Mouse (Mus musculus): ENCODE data around the gene Cyb5r2. TPM values are rescaled to one million over a fixed set of nuclear protein-coding genes. Genes with fewer than 3 reads are reported as not detected.

Cyb5r2 gene
- 0.29 and 0.31 TPM in 2 replicates for polyA plus RNA-seq (2014; fragmentation: Nextera tagmentation; extraction: Ambion mirVana)

- peak within 1 kb of the TSS; percentile 24; the same call in 1 of the 2 replicates for H3K4me3 ChIP-seq (ENCODE audit: low read depth, low read length)
- WGBS, result 10% methylated on average over 23 of the region's 23 CpGs
- H3K4me2 ChIP-seq (ENCODE audit: low read depth, low read length), result peak within 1 kb of the TSS; percentile 42
- no peaks in the 10 kb centered on the region for H3K36me3 ChIP-seq (replicated peaks; ENCODE audit: control insufficient read depth, insufficient read depth, low read depth, low read length)
- peak; percentile 63 for DNase-seq (ENCODE audit: low spot score)
- H3K4me1 ChIP-seq (ENCODE audit: control insufficient read depth, insufficient read depth, low read length), result no peaks in the 10 kb centered on the region
- no peaks in the 10 kb centered on the region for H3K9me3 ChIP-seq (replicated peaks; ENCODE audit: control insufficient read depth, low read length)
- H3K9ac ChIP-seq (replicated peaks; ENCODE audit: low read length), result peak within 1 kb of the TSS; percentile 55
- no peaks in the 10 kb centered on the region for H3K27me3 ChIP-seq (ENCODE audit: control insufficient read depth, insufficient read depth, low read length)
- H3K27ac ChIP-seq (replicated peaks; ENCODE audit: low read depth, low read length), result no peak within 1 kb of the TSS
- peak; percentile 58; the same call in 1 of the 2 replicates for ATAC-seq (replicated peaks; ENCODE audit: insufficient number of reproducible peaks, low FRiP score, low TSS enrichment, low read depth)
Observed at GRCm38 (mm10) chr7:107757308-107758151, at the start of gene Cyb5r2. TSS of gene Cyb5r2 (minus strand) at chr7:107758032.

GRCm38 (mm10) chr7:107802138-107802537 is 44.3 kb upstream of the Cyb5r2 start:
- no peak overlapping the region for H3K4me2 ChIP-seq (ENCODE audit: low read depth, low read length)
- peak; percentile 59 for DNase-seq (ENCODE audit: low spot score)
- no peak overlapping the region for H3K27ac ChIP-seq (replicated peaks; ENCODE audit: low read depth, low read length)
- no peak; the same call in 1 of the 2 replicates for ATAC-seq (replicated peaks; ENCODE audit: insufficient number of reproducible peaks, low FRiP score, low TSS enrichment, low read depth)
- H3K27me3 ChIP-seq (ENCODE audit: control insufficient read depth, insufficient read depth, low read length), result no peaks in the 10 kb centered on the region
- 44% methylated on average over 3 of the region's 3 CpGs for whole genome bisulfite sequencing
- no peaks in the 10 kb centered on the region for H3K36me3 ChIP-seq (replicated peaks; ENCODE audit: control insufficient read depth, insufficient read depth, low read depth, low read length)
- H3K9ac ChIP-seq (replicated peaks; ENCODE audit: low read length), result no peak overlapping the region
- no peaks in the 10 kb centered on the region for H3K4me1 ChIP-seq (ENCODE audit: control insufficient read depth, insufficient read depth, low read length)
- H3K9me3 ChIP-seq (replicated peaks; ENCODE audit: control insufficient read depth, low read length), result no peaks in the 10 kb centered on the region
- no peak overlapping the region for H3K4me3 ChIP-seq (ENCODE audit: low read depth, low read length)

DNA sequence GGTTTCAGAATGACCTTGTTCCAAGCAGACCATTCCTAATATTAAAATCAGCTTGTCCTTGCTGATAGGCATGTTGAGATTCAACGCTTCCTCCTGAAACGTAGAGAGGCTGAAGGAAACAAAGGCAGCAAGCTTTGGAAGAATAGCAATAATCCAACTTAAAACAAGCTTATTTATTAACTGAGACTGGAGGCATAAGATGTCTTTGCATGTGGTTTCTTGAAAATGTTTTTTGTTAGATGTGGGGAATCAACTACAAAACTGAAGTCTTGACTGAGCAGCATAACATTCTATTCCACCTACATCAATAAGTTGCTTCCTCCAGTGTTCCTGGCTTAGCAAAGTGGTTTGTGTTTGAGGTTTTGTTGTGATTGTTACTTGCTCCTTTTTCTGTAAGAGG is 43.3 kb upstream of the Cyb5r2 start, which contains the start of gene Ovch2:
Gene Ovch2 (minus strand): TSS at position 101 of the 400 bp plus-strand sequence.
- Histone ChIP-seq H3K36me3 (replicated peaks; ENCODE audit: control insufficient read depth, insufficient read depth, low read depth, low read length) (no peaks in the 10 kb centered on the region), H3K9ac (replicated peaks; ENCODE audit: low read length) (no peak within 1 kb of the TSS), H3K27ac (replicated peaks; ENCODE audit: low read depth, low read length) (no peak within 1 kb of the TSS), H3K4me1 (ENCODE audit: control insufficient read depth, insufficient read depth, low read length) (no peaks in the 10 kb centered on the region), H3K4me3 (ENCODE audit: low read depth, low read length) (no peak within 1 kb of the TSS), H3K9me3 (replicated peaks; ENCODE audit: control insufficient read depth, low read length) (no peaks in the 10 kb centered on the region), H3K4me2 (ENCODE audit: low read depth, low read length) (no peak within 1 kb of the TSS), H3K27me3 (ENCODE audit: control insufficient read depth, insufficient read depth, low read length) (no peaks in the 10 kb centered on the region)
- DNase-seq (ENCODE audit: low spot score) (no peak), ATAC-seq (replicated peaks; ENCODE audit: insufficient number of reproducible peaks, low FRiP score, low TSS enrichment, low read depth) (no peak)
- 91% methylated on average over 2 of the region's 2 CpGs for WGBS

- no peaks in the 10 kb centered on the region for H3K27me3 ChIP-seq (ENCODE audit: control insufficient read depth, insufficient read depth, low read length)
- H3K4me1 ChIP-seq (ENCODE audit: control insufficient read depth, insufficient read depth, low read length), result no peaks in the 10 kb centered on the region
- H3K36me3 ChIP-seq (replicated peaks; ENCODE audit: control insufficient read depth, insufficient read depth, low read depth, low read length), result no peaks in the 10 kb centered on the region
- no peak overlapping the region for H3K9ac ChIP-seq (replicated peaks; ENCODE audit: low read length)
- no peak overlapping the region for H3K4me2 ChIP-seq (ENCODE audit: low read depth, low read length)
- H3K9me3 ChIP-seq (replicated peaks; ENCODE audit: control insufficient read depth, low read length), result no peaks in the 10 kb centered on the region
- 72% methylated on average over 2 of the region's 2 CpGs for WGBS
- ATAC-seq (replicated peaks; ENCODE audit: insufficient number of reproducible peaks, low FRiP score, low TSS enrichment, low read depth) (no peak), DNase-seq (ENCODE audit: low spot score) (no peak)
- no peak overlapping the region for H3K27ac ChIP-seq (replicated peaks; ENCODE audit: low read depth, low read length)
- no peak overlapping the region for H3K4me3 ChIP-seq (ENCODE audit: low read depth, low read length)
Observed at GRCm38 (mm10) chr7:107796500-107796899, 38.7 kb upstream of the Cyb5r2 start.

DNA sequence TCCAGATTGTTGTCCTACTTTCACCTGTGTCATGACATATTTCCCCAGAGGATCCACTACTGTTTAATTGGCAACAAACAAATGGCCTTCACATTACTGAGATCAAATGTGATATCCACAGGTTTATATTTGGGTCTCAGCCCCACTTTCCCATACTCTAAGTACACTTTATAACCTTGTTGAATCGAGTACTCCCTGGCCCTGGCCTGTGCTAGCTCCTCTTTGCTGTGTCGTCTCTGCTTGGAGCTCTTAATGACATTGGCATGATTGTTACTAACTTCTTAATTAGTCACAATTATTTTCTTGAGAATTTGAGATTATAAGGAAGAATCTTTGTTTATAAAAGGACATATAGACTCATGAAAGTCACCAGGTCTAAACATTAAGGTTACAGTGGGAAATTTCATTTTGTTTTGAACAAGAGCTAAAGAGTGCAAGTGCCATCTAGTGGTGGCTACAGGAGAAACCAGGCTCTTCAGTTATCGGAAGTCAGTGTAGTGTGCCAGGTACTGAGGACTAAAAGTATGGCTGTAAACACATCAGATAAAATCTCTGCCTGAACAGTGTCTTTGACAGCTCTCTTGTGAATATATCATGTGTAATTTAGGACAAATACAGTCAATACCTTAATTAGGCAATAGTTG is 30.3 kb upstream of the Cyb5r2 start:
- Histone ChIP-seq H3K9ac (replicated peaks; ENCODE audit: low read length) (no peak overlapping the region), H3K27me3 (ENCODE audit: control insufficient read depth, insufficient read depth, low read length) (no peaks in the 10 kb centered on the region), H3K9me3 (replicated peaks; ENCODE audit: control insufficient read depth, low read length) (no peaks in the 10 kb centered on the region), H3K36me3 (replicated peaks; ENCODE audit: control insufficient read depth, insufficient read depth, low read depth, low read length) (no peaks in the 10 kb centered on the region), H3K4me1 (ENCODE audit: control insufficient read depth, insufficient read depth, low read length) (no peaks in the 10 kb centered on the region), H3K27ac (replicated peaks; ENCODE audit: low read depth, low read length) (no peak overlapping the region), H3K4me3 (ENCODE audit: low read depth, low read length) (no peak overlapping the region), H3K4me2 (ENCODE audit: low read depth, low read length) (no peak overlapping the region)
- DNase-seq (ENCODE audit: low spot score), result peak; percentile 68
- WGBS, result 60% methylated on average over 3 of the region's 3 CpGs
- 0 out of 2 replicates have a peak, but pooled peaks have one; percentile 29 for ATAC-seq (replicated peaks; ENCODE audit: insufficient number of reproducible peaks, low FRiP score, low TSS enrichment, low read depth)

GRCm38 (mm10) chr7:107779611-107780010 is 21.8 kb upstream of the Cyb5r2 start:
- DNase-seq (ENCODE audit: low spot score), result peak; percentile 48
- H3K9me3 ChIP-seq (replicated peaks; ENCODE audit: control insufficient read depth, low read length), result no peaks in the 10 kb centered on the region
- H3K27ac ChIP-seq (replicated peaks; ENCODE audit: low read depth, low read length), result no peak overlapping the region
- H3K9ac ChIP-seq (replicated peaks; ENCODE audit: low read length), result no peak overlapping the region
- no peak overlapping the region for H3K4me3 ChIP-seq (ENCODE audit: low read depth, low read length)
- H3K27me3 ChIP-seq (ENCODE audit: control insufficient read depth, insufficient read depth, low read length), result no peaks in the 10 kb centered on the region
- H3K36me3 ChIP-seq (replicated peaks; ENCODE audit: control insufficient read depth, insufficient read depth, low read depth, low read length), result no peaks in the 10 kb centered on the region
- H3K4me2 ChIP-seq (ENCODE audit: low read depth, low read length), result no peak overlapping the region
- ATAC-seq (replicated peaks; ENCODE audit: insufficient number of reproducible peaks, low FRiP score, low TSS enrichment, low read depth), result no peak
- no peaks in the 10 kb centered on the region for H3K4me1 ChIP-seq (ENCODE audit: control insufficient read depth, insufficient read depth, low read length)
- WGBS, result 49% methylated on average over 4 of the region's 4 CpGs

- DNase-seq (ENCODE audit: low spot score) (no peak), ATAC-seq (replicated peaks; ENCODE audit: insufficient number of reproducible peaks, low FRiP score, low TSS enrichment, low read depth) (no peak)
- H3K4me1 ChIP-seq (ENCODE audit: control insufficient read depth, insufficient read depth, low read length), result no peaks in the 10 kb centered on the region
- no peaks in the 10 kb centered on the region for H3K9me3 ChIP-seq (replicated peaks; ENCODE audit: control insufficient read depth, low read length)
- WGBS, result 83% methylated on average over 1 of the region's 1 CpGs
- H3K36me3 ChIP-seq (replicated peaks; ENCODE audit: control insufficient read depth, insufficient read depth, low read depth, low read length), result no peaks in the 10 kb centered on the region
- H3K27ac ChIP-seq (replicated peaks; ENCODE audit: low read depth, low read length), result no peak overlapping the region
- no peak overlapping the region for H3K9ac ChIP-seq (replicated peaks; ENCODE audit: low read length)
- no peaks in the 10 kb centered on the region for H3K27me3 ChIP-seq (ENCODE audit: control insufficient read depth, insufficient read depth, low read length)
- no peak overlapping the region for H3K4me3 ChIP-seq (ENCODE audit: low read depth, low read length)
- no peak overlapping the region for H3K4me2 ChIP-seq (ENCODE audit: low read depth, low read length)
Observed at GRCm38 (mm10) chr7:107778216-107778615, 20.4 kb upstream of the Cyb5r2 start.

- no peaks in the 10 kb centered on the region for H3K36me3 ChIP-seq (replicated peaks; ENCODE audit: control insufficient read depth, insufficient read depth, low read depth, low read length)
- H3K4me1 ChIP-seq (ENCODE audit: control insufficient read depth, insufficient read depth, low read length), result no peaks in the 10 kb centered on the region
- no peak overlapping the region for H3K4me2 ChIP-seq (ENCODE audit: low read depth, low read length)
- no peak overlapping the region for H3K4me3 ChIP-seq (ENCODE audit: low read depth, low read length)
- 68% methylated on average over 6 of the region's 6 CpGs for WGBS
- no peaks in the 10 kb centered on the region for H3K9me3 ChIP-seq (replicated peaks; ENCODE audit: control insufficient read depth, low read length)
- DNase-seq (ENCODE audit: low spot score) (no peak), ATAC-seq (replicated peaks; ENCODE audit: insufficient number of reproducible peaks, low FRiP score, low TSS enrichment, low read depth) (no peak)
- H3K27me3 ChIP-seq (ENCODE audit: control insufficient read depth, insufficient read depth, low read length), result no peaks in the 10 kb centered on the region
- H3K27ac ChIP-seq (replicated peaks; ENCODE audit: low read depth, low read length), result no peak overlapping the region
- no peak overlapping the region for H3K9ac ChIP-seq (replicated peaks; ENCODE audit: low read length)
Observed at GRCm38 (mm10) chr7:107770812-107771211, 13.0 kb upstream of the Cyb5r2 start.

Data from embryonic facial prominence, embryonic 11.5 days (tissue).